Mouse (Mus musculus): Measurements from ENCODE around the gene Ppil2. TPM values are rescaled to one million over a fixed set of nuclear protein-coding genes. Genes with fewer than 3 reads are reported as not detected.
A peak's percentile ranks its signal among the peaks of the same experiment; 100 is the strongest.

Gene Ppil2
- 99.4 and 109 TPM in 2 replicates for polyA plus RNA-seq (2015; fragmentation: Nextera tagmentation; extraction: Ambion mirVana)

DNA sequence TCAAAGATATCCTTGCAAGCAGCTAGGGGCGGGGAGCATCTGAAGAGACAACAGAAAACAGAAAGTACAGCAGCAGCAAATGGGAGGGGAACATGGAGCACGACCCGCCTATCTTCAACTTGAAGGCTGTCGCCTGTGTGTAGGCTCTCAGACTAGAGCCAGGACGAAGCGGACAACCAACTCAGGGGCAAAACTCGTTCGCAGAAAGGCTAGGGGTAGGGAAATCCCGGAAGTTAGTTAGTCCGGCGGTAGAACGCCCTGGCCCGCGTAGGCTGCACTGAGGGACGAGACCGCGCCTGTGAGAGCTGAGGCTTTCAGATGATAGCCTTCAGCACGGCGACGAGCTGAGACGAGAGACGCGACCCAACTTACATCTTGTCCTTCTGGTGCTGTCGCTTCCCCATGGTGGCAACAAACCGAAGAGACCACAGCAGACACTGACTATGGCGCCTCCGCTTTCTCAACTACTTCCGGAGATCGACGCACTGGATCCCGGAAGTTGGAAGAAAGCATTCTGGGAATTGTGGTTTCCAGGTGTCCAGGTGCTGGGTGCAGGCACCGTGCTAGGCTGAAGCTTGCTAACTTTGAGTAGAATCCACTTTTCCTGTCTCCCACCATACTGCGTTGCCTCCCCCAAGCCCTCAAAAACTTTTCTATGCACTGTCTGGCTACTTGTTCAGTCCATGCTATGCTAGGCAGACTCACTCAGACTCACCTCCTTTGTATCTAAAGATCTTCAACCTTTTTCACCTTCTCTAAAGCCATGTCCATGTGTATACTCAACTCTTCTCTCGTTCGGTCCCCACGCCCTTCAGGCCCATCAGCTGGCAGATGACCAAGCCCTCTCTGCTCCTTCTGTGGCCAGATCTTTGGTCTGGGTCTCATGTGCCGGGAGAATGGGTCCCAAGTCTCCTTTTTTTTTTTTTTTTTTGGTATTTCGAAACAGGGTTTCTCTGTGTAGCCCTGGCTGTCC lies at the start of gene Ppil2:
Ppil2 (minus strand) TSS at position 487 of the 973 bp plus-strand sequence.
- Histone ChIP-seq H3K27me3 (replicated peaks) (no peaks in the 10 kb centered on the region), H3K27ac (replicated peaks) (peak within 1 kb of the TSS; percentile 59), H3K9ac (peak within 1 kb of the TSS; percentile 91), H3K4me2 (peak within 1 kb of the TSS; percentile 82), H3K4me1 (peaks cover 11% of the 10 kb centered on the region), H3K4me3 (peak within 1 kb of the TSS; percentile 83), H3K9me3 (no peaks in the 10 kb centered on the region), H3K36me3 (peaks cover 54% of the 10 kb centered on the region)
- 8% methylated on average over 38 of the region's 38 CpGs for WGBS
- ATAC-seq (ENCODE audit: extremely low read depth, insufficient number of reproducible peaks, low FRiP score, low TSS enrichment) = peak; percentile 27; the same call in 1 of the 2 replicates

DNA sequence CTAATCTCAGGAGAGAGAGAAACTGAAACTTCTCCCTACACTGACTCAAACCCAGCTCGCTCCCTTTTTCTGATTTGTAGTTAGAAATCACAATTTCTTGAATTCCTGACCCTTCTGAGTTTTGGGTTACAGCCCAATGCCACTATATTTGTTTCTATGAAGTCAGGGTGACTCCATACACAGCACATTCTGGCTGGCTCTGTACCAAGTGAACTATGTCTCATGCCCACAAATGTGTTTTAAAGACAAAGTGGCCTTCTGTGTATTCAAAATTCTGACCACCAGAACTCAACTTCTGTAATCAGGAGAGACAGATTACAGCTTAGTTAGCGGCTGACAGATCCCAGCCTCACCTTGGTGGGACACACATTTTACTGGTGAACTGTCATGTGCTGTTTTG lies 43.3 kb upstream of the Ppil2 start:
- Histone ChIP-seq H3K9ac (no peak overlapping the region), H3K27ac (replicated peaks) (no peak overlapping the region), H3K36me3 (peaks cover 80% of the 10 kb centered on the region), H3K27me3 (replicated peaks) (no peaks in the 10 kb centered on the region), H3K4me2 (no peak overlapping the region), H3K4me1 (peaks cover 13% of the 10 kb centered on the region; the same call in 1 of the 2 replicates), H3K9me3 (no peaks in the 10 kb centered on the region), H3K4me3 (no peak overlapping the region)
- ATAC-seq (ENCODE audit: extremely low read depth, insufficient number of reproducible peaks, low FRiP score, low TSS enrichment) = no peak
- WGBS = 84% methylated on average over 2 of the region's 2 CpGs

DNA sequence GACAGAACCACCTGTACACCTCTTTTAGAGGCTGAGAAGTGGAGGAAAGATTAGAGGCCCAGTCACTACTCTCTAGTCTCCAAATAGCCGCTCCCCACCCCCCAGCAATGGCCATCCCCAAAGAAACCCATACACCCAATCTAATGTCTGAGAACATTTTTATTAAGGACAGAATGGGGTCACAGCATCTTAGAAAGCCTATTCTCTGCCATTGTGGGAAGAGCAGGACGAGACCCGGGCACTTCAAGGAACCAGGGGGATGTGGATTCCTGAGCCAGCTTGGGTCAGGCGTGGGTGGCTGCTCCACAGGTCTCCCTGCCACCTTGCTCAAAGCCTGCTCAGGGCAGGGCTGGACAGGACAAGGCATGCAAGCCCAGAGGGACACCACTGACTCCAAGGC lies 40.8 kb upstream of the Ppil2 start:
- no peak for ATAC-seq (ENCODE audit: extremely low read depth, insufficient number of reproducible peaks, low FRiP score, low TSS enrichment)
- Histone ChIP-seq H3K4me2 (no peak overlapping the region), H3K9ac (no peak overlapping the region), H3K4me1 (peaks cover 28% of the 10 kb centered on the region), H3K27me3 (replicated peaks) (no peaks in the 10 kb centered on the region; the same call in 1 of the 2 replicates), H3K27ac (replicated peaks) (no peak overlapping the region), H3K9me3 (no peaks in the 10 kb centered on the region), H3K4me3 (no peak overlapping the region), H3K36me3 (peaks cover 56% of the 10 kb centered on the region)
- WGBS = 94% methylated on average over 4 of the region's 4 CpGs

DNA sequence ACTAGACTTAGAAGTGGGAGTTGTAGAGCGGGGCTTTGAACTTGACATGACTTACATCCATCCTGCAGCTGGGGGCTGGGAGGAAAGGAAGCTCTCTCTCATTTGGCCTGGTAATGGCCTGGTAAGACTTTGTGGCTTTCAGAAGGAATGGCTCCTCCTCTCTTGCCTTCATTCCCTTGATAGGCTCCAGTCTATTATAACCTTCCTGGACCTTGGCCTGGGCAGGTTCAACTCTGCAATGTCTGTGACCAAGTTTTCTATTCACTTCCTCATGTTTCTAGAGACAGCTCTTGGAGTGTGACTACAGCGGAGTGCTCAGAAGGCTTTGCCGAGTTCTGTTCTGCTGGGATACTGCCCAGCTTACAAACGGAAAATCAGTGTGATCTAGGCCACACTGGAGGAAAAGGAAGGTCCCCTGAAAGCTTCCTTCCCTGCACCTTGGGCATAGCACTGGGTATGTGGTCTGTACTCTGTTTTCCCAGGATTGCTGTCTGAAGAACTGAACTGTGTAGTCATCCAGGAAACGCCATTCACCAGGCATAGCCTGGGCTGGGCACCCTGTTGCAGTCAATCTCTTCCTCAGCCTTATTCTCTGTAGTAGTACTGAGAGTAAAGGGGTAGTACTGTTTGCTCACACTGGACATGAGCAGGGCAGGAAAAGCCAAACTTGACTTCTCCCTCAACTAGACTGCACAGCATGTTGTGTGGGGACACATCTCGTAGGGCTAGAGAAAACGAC lies 39.6 kb upstream of the Ppil2 start:
- Histone ChIP-seq H3K9ac (no peak overlapping the region), H3K9me3 (no peaks in the 10 kb centered on the region), H3K36me3 (peaks cover 45% of the 10 kb centered on the region), H3K27ac (replicated peaks) (no peak overlapping the region), H3K27me3 (replicated peaks) (no peaks in the 10 kb centered on the region; the same call in 1 of the 2 replicates), H3K4me2 (no peak overlapping the region), H3K4me1 (peaks cover 28% of the 10 kb centered on the region), H3K4me3 (no peak overlapping the region)
- 71% methylated on average over 7 of the region's 7 CpGs for WGBS
- ATAC-seq (ENCODE audit: extremely low read depth, insufficient number of reproducible peaks, low FRiP score, low TSS enrichment) = no peak

DNA sequence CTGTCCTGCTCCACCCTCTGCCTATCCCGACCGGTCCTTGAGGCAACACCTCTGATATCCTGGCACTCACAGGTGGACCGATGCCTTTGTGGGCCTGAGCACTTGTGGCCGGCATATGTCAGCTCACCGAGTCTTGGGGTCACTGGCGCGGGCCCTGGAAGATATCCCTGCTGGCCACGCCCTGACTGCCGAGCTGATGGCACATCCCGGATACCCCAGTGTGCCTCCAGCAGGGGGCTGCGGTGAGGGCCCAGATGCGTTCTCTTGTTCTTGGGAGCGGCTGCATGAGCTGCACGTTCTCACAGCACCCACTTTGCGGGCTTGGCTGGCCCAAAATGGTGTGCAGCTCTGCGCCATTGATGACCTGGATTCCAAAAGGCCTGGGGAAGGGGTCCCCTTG lies 37.0 kb upstream of the Ppil2 start:
- H3K9ac ChIP-seq = peak overlapping the region; percentile 79
- H3K4me1 ChIP-seq = peaks cover 16% of the 10 kb centered on the region
- no peak for ATAC-seq (ENCODE audit: extremely low read depth, insufficient number of reproducible peaks, low FRiP score, low TSS enrichment)
- H3K4me3 ChIP-seq = peak overlapping the region; percentile 69
- peaks cover 22% of the 10 kb centered on the region for H3K36me3 ChIP-seq
- WGBS = 11% methylated on average over 16 of the region's 16 CpGs
- no peak overlapping the region for H3K27ac ChIP-seq (replicated peaks)
- no peaks in the 10 kb centered on the region; the same call in 1 of the 2 replicates for H3K27me3 ChIP-seq (replicated peaks)
- H3K4me2 ChIP-seq = peak overlapping the region; percentile 100
- no peaks in the 10 kb centered on the region for H3K9me3 ChIP-seq

DNA sequence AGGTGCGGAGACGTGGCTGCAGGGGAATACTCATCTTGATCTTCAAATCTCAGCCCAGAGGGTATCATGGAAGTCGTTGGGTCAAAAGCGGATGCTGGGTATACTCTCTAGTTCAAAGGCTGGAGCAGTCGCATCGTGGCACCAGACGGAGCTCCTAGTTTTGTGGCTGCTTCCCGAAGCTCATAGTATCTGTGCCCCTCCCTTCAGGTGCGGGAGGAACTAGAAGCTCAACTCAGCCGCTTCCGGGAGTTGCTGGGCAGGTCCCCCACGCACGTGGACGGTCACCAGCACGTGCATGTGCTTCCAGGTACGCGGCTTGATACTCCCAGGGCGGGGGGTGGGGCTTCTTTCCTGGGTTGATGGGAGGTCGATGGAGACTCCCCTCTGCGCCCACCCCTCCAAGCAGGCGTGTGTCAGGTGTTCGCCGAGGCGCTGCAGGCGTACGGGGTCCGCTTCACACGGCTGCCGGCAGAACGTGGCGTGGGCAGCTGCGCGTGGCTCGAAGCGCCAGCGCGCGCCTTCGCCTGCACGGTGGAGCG lies 36.4 kb upstream of the Ppil2 start:
- Histone ChIP-seq H3K9ac (peak overlapping the region; percentile 79), H3K4me2 (peak overlapping the region; percentile 100), H3K9me3 (no peaks in the 10 kb centered on the region), H3K27ac (replicated peaks) (no peak overlapping the region), H3K36me3 (peaks cover 16% of the 10 kb centered on the region), H3K27me3 (replicated peaks) (no peaks in the 10 kb centered on the region; the same call in 1 of the 2 replicates), H3K4me3 (peak overlapping the region; percentile 69), H3K4me1 (peaks cover 16% of the 10 kb centered on the region)
- 1% methylated on average over 41 of the region's 41 CpGs for WGBS
- ATAC-seq (ENCODE audit: extremely low read depth, insufficient number of reproducible peaks, low FRiP score, low TSS enrichment) = no peak

DNA sequence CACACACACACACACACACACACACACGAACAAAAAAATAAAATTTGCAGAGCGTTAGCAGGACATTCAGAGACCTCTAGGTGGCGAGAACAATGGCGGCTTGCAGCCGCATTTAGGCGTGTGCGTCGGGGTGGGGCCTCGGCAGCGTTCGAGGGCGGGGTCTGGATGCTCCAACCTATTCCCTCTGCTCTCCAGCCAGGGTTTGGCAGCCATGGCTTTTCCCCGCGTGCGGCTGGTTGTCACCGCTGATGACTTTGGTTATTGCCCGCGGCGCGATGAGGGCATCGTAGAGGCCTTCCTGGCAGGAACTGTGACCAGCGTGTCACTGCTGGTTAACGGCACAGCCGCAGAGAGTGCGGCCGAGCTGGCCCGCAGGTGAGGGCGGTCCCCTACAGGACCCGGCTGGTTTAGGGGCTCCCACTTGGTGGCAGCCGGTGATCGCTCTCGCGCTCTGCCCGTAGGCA lies 35.7 kb upstream of the Ppil2 start, which contains the start of gene Ccdc116:
Ccdc116 (minus strand) TSS at position 458 of the 464 bp plus-strand sequence.
- H3K27ac ChIP-seq (replicated peaks) = no peak within 1 kb of the TSS
- peak within 1 kb of the TSS; percentile 69 for H3K4me3 ChIP-seq
- H3K4me2 ChIP-seq = peak within 1 kb of the TSS; percentile 100
- no peaks in the 10 kb centered on the region; the same call in 1 of the 2 replicates for H3K27me3 ChIP-seq (replicated peaks)
- H3K36me3 ChIP-seq = peaks cover 10% of the 10 kb centered on the region
- ATAC-seq (ENCODE audit: extremely low read depth, insufficient number of reproducible peaks, low FRiP score, low TSS enrichment) = peak; percentile 62; the same call in 1 of the 2 replicates
- H3K4me1 ChIP-seq = peaks cover 16% of the 10 kb centered on the region
- peak within 1 kb of the TSS; percentile 79 for H3K9ac ChIP-seq
- WGBS = under 1% methylated on average over 34 of the region's 34 CpGs
- H3K9me3 ChIP-seq = no peaks in the 10 kb centered on the region

DNA sequence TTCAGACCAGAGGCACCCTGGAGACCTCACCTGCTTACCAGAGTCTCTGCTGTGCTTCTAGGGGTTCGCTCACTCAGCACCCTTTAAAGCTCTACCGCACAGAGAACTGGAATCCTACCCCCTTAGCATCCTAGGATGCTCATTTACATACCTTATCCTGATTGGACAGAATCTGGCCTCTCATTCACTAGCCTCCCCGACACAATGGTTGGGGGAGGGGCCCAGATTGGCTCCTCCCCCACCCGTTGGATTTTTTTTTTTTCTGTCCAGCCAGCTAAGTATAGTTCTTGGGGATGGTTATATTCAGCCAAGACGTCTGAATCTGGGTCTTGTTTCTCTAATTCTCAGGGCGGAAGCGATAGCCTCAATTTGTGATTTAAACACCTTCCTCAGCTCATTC lies 33.3 kb upstream of the Ppil2 start, which contains the start of gene Ydjc:
Ydjc (plus strand) TSS at position 283 of the 400 bp plus-strand sequence.
- Histone ChIP-seq H3K4me2 (no peak within 1 kb of the TSS), H3K27ac (replicated peaks) (no peak within 1 kb of the TSS), H3K9me3 (no peaks in the 10 kb centered on the region), H3K36me3 (no peaks in the 10 kb centered on the region), H3K9ac (no peak within 1 kb of the TSS), H3K4me3 (no peak within 1 kb of the TSS), H3K4me1 (peaks cover 16% of the 10 kb centered on the region), H3K27me3 (replicated peaks) (no peaks in the 10 kb centered on the region; the same call in 1 of the 2 replicates)
- ATAC-seq (ENCODE audit: extremely low read depth, insufficient number of reproducible peaks, low FRiP score, low TSS enrichment) = no peak
- 22% methylated on average over 7 of the region's 7 CpGs for WGBS

DNA sequence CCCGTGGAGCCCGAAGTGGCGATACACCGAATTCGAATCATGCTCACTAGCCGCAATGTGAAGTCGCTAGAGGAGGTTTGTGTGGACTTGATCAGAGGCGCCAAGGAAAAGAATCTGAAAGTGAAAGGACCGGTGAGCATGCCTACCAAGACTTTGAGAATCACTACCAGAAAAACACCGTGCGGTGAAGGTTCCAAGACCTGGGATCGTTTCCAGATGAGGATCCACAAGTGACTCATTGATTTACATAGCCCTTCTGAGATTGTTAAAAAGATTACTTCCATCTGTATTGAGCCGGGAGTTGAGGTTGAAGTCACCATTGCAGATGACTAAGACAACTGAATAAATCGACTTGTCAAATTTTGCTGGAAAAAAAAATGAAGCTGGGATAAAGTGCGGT lies 26.3 kb upstream of the Ppil2 start:
- Histone ChIP-seq H3K9ac (no peak overlapping the region), H3K27ac (replicated peaks) (no peak overlapping the region)
- 81% methylated on average over 15 of the region's 15 CpGs for WGBS

DNA sequence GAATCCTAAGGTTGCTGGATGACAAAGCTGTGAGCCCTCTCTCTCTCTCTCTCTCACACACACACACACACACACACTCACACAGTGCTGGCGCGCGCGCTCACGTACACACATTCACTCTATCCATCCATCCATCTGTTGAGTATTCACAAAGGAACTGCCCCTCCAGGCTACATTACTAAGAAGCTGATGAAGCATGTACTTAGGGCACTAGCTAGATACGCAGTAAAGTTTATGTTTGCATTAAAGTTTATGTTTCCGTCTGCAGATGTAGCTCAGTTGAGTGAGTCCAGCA lies 21.8 kb upstream of the Ppil2 start:
- H3K4me3 ChIP-seq = peak overlapping the region; percentile 86
- WGBS = 42% methylated on average over 7 of the region's 7 CpGs
- no peak overlapping the region for H3K27ac ChIP-seq (replicated peaks)
- no peaks in the 10 kb centered on the region for H3K36me3 ChIP-seq
- no peaks in the 10 kb centered on the region for H3K9me3 ChIP-seq
- peak overlapping the region; percentile 72 for H3K9ac ChIP-seq
- H3K27me3 ChIP-seq (replicated peaks) = no peaks in the 10 kb centered on the region
- H3K4me2 ChIP-seq = peak overlapping the region; percentile 99
- ATAC-seq (ENCODE audit: extremely low read depth, insufficient number of reproducible peaks, low FRiP score, low TSS enrichment) = no peak
- peaks cover 18% of the 10 kb centered on the region for H3K4me1 ChIP-seq

More for the DNA sequence above, 26.3 kb upstream of the Ppil2 start:
- no peak overlapping the region for H3K4me2 ChIP-seq
- peaks cover 6% of the 10 kb centered on the region for H3K4me1 ChIP-seq
- no peaks in the 10 kb centered on the region for H3K36me3 ChIP-seq
- no peaks in the 10 kb centered on the region for H3K27me3 ChIP-seq (replicated peaks)
- no peak for ATAC-seq (ENCODE audit: extremely low read depth, insufficient number of reproducible peaks, low FRiP score, low TSS enrichment)
- H3K4me3 ChIP-seq = no peak overlapping the region
- H3K9me3 ChIP-seq = no peaks in the 10 kb centered on the region

All from heart, embryonic 13.5 days (tissue).